Mouse (Mus musculus): ENCODE measurements around the gene Hivep2.

The Hivep2 gene

DNA sequence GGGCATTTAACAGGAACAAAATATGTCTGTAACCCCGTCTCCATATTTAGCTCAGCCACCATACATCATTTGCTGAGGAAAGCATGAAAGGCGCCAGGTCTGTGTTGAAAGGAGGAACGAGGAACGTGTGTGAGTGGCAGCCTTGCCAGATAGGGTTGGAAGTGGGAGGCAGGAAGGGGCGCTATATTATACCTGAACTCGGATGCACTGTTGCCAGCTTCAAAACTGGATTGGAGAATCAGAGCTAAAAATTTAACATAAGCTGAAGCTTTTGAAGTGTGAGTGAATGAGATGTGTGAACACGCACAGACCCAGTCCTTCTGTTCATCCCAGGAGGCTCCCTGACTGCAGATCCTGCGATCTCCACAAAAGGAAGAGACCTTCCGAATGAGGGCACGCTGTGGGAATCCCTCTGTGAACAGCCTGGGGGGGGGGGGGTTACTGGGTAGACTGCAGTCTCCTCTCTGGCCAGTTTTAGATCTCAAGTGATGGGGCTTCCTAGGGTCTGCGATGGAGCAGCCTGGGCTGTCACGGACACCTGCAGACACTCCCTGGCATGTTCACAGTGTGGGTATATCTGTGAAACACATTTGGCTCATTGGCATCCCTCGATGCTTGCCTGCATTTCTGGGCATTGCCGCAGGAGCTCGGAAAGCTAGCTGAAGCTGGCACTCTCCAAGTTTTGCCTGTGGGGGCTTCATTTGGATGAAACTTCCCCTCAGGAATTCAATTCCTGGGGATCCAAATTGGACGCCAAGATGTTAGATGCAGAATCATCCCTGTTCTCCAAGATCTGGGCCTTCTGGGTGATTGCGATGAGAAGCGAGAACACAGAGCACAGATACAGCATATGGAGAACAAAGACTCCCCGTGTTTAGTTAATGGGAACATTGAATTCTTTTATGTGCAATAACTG lies 213.8 kb downstream of the Hivep2 start:
- DNase-seq, result peak; percentile 50

GRCm38 (mm10) chr10:14186352-14186976 lies 220.6 kb downstream of the Hivep2 start:
- no peak for DNase-seq

DNA sequence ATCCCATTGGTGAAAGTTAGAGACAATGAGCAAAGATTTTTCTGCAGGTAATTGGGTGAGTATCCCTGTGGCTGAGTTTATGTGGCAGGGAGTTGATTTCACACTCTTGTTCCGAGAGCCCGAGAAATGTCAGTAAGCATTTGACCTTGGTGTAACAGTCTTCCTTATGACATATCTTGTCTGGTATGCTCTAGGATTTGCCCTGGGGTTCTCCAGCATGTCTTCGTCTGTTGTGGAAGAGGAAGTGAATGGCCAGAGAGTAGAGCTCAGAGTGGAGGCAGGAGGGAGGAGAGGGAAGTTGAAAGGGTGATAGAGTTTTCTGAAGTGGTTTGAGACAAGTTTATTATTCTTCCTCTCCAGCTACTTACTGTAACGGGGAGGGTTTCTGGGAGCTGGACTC lies 223.2 kb downstream of the Hivep2 start:
- DNase-seq, result no peak

- DNase-seq, result peak; percentile 32
These were observed 225.3 kb downstream of the Hivep2 start for GRCm38 (mm10) chr10:14191202-14191601.

DNA sequence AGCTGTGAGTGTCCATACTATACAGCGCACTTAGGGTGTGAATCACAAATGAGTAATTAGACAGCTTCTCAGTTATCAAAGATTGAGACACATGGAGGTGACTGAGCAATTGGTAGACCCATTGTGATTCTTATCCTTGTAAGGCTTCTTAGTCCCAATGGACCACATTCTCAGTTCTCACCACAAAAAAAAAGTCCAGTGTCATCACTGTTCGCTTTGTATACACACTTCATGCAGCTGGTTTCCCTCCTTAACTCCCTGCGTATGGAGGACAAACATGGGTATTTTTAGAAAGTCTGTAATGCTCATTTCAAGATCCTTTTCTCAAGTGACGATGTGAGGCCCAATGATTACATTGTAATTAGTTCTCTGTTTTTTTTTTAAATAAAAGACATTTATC lies 226.3 kb downstream of the Hivep2 start:
- DNase-seq, result no peak

- no peak for DNase-seq
These were observed 227.8 kb downstream of the Hivep2 start for GRCm38 (mm10) chr10:14193702-14194101.

GRCm38 (mm10) chr10:14195778-14196650 lies 230.1 kb downstream of the Hivep2 start:
- no peak for DNase-seq

- DNase-seq, result no peak
These were observed 230.9 kb downstream of the Hivep2 start for GRCm38 (mm10) chr10:14196785-14197184.

GRCm38 (mm10) chr10:14197261-14197660 lies 231.4 kb downstream of the Hivep2 start:
- no peak for DNase-seq

DNA sequence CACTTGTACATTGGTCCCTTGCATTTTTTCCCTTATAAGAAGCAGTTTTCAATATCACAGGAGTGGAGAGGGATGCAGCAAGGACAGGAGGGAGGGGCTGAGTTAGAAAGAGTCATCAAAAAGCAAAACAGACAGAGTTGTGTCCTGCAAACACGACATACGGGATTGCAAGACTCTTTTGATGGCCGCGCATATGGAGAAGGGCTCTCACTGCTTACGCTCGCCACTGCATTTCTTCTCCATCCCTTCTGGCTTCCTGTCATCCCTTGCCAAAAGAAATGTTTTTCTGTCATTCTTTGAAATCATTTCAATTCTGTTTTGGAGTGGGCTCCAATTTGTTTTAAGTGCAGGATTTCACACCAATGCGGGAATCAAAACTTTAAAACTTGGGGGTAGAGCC lies 233.5 kb downstream of the Hivep2 start:
- DNase-seq, result no peak

GRCm38 (mm10) chr10:14200310-14200709 lies 234.4 kb downstream of the Hivep2 start:
- peak; percentile 79 for DNase-seq

Data from cerebellum, adult 8-10 months (tissue).